Mouse (Mus musculus) cortical plate, adult 2 months (tissue): Measurements from ENCODE around the gene Efna3. TPM values are rescaled to one million over a fixed set of nuclear protein-coding genes. Genes with fewer than 3 reads are reported as not detected.
A peak's percentile ranks its signal among the peaks of the same experiment; 100 is the strongest.

Experiments used
- H3K27ac ChIP-seq: fragments of 200-500 bp; 2 replicates; pipeline ENCODE4 v1.5.1; 2012; ENCODE audit warnings: low read length, control low read depth, inconsistent platforms; ENCODE audit not compliant: insufficient read depth
- H3K4me1 ChIP-seq: fragments of 200-500 bp; 2 replicates; pipeline ENCODE4 v1.6.1; 2011; ENCODE audit warnings: low read length; ENCODE audit not compliant: control insufficient read depth, insufficient read depth
- H3K4me3 ChIP-seq: fragments of 200-500 bp; 2 replicates; pipeline ENCODE4 v1.5.1; 2011; ENCODE audit warnings: mild to moderate bottlenecking, low read length, control low read depth; ENCODE audit not compliant: insufficient read depth
- CTCF ChIP-seq: fragments of 200-500 bp; IDR thresholded peaks from 2 replicates; pipeline ENCODE4 v1.5.1; 2011; ENCODE audit warnings: mild to moderate bottlenecking, control low read depth, low read length; ENCODE audit not compliant: insufficient read depth; ENCODE audit errors: extremely low read depth
- POLR2A ChIP-seq: fragments of 200-500 bp; IDR thresholded peaks from 2 replicates; pipeline ENCODE4 v1.6.1; 2011; ENCODE audit warnings: mild to moderate bottlenecking, low read length, control low read depth; ENCODE audit not compliant: insufficient read depth; ENCODE audit errors: extremely low read depth
- polyA plus RNA-seq: library from polyadenylated mRNA; depleted of rRNA; stranded (reverse); fragments of >200 nt; gene quantifications from 2 replicates; pipeline ENCODE4 v1.2.3, GENCODE M21; 2012

Efna3 gene
- polyA plus RNA-seq, 1 experiment, result 79.9 TPM

DNA sequence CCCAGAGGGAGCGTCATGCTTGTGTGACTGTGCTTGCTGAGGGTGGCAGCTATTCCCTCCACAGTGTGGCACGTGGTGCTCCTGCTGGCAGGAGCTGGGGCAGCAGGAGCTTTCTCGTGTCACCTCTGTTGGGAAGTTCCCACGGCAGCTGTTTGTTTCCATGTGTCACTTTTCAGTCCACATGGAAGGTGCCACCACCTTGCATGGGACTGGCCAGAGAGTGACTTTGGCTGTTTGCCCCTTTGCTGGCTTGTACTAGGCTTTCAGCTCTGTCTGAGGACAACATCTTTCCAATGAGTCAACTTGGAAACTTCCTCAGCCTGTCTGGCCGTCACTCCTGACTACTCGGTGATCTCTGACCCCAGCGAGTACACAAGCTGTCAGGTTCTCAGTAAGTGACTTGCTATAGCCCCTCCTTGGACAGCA lies 34.2 kb downstream of the Efna3 start:
- no peaks in the 10 kb centered on the region for H3K4me1 ChIP-seq
- no peak overlapping the region for H3K27ac ChIP-seq
- no peak for TF ChIP-seq POLR2A
- TF ChIP-seq CTCF, result no peak
- no peak overlapping the region for H3K4me3 ChIP-seq

DNA sequence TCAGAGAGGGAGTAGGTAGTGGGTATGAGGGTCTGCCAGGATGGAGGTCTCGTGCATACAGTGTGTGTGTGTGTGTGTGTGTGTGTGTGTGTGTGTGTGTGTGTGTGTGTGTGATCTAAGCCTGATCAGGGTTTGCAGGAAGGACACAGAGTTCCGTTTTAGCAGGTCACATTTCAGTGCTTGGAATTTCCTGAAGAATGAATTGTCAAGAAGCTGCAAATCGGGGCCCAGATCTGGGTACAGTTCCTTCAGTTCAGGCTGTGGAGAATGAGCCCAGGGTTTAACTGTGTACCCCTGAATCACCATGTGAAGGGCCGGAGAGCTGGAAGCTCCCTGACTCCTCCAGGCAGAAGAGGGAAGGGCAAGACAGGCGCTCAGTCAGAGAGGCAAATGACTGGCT lies 35.5 kb downstream of the Efna3 start:
- Histone ChIP-seq H3K27ac (no peak overlapping the region), H3K4me1 (no peaks in the 10 kb centered on the region), H3K4me3 (no peak overlapping the region)
- TF ChIP-seq CTCF (no peak), POLR2A (no peak)

DNA sequence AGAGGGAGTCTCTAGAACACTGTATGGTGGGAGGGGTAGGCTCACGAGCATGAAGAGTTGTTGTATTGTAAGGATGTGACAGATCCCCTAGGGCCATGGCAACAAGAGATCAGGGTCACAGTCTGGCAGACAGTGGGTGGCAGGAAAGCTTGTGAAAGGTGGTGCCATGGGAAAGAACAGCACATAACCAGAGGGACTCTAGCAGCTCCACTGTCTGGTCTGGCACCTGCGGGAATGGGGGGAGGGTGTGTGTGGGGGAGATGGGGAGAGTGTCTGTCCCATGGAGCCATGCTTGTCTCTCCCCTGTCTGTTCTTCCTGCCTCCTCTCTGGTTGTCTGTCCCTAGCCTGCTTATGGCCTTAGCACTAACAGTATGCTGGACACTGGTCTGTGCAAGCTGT lies 37.2 kb downstream of the Efna3 start:
- Histone ChIP-seq H3K4me3 (no peak overlapping the region), H3K27ac (no peak overlapping the region), H3K4me1 (no peaks in the 10 kb centered on the region)
- no peak for TF ChIP-seq POLR2A

DNA sequence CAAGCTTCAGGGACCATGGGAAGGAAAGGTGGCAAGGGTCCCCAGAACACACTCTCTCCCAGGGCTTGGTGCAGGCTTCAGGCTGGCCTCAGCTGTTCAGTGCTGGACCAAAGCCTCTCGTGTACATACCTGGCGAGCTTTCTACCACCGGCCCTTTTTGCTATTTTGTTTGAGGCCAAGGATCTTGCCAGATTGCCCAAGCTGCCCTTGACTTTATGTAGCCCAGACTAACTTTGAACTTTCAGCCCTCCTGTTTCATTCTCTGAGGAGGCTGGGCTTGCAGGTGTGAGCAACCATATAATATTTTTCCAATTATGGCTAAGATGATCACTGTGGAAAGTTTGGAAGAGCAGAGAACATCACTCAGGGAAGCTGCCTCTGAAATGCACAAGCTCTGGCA lies 38.5 kb downstream of the Efna3 start:
- no peak overlapping the region for H3K27ac ChIP-seq
- no peak overlapping the region for H3K4me3 ChIP-seq
- TF ChIP-seq CTCF, result no peak
- TF ChIP-seq POLR2A, result no peak
- peaks cover 2% of the 10 kb centered on the region; the same call in 1 of the 2 replicates for H3K4me1 ChIP-seq

DNA sequence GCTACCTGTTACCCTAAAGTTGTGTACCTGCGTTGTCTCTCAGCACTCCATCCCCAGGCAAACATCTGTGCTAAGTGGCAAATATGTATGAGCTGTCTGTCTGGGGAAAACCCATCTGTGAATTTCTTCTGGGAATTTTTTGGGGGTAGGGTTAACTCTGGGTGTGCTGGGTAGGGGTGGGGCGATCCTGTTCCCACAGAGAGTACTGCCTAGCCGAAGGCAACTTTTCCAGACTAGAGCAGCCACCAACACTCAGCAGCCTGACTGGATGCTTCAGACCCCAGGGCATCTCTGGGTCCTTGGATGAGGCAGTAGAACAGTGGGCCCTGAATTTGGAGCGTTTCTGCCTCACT lies 40.5 kb downstream of the Efna3 start:
- Histone ChIP-seq H3K4me1 (peaks cover 2% of the 10 kb centered on the region; the same call in 1 of the 2 replicates), H3K27ac (no peak overlapping the region), H3K4me3 (no peak overlapping the region)
- TF ChIP-seq POLR2A (no peak), CTCF (no peak)

DNA sequence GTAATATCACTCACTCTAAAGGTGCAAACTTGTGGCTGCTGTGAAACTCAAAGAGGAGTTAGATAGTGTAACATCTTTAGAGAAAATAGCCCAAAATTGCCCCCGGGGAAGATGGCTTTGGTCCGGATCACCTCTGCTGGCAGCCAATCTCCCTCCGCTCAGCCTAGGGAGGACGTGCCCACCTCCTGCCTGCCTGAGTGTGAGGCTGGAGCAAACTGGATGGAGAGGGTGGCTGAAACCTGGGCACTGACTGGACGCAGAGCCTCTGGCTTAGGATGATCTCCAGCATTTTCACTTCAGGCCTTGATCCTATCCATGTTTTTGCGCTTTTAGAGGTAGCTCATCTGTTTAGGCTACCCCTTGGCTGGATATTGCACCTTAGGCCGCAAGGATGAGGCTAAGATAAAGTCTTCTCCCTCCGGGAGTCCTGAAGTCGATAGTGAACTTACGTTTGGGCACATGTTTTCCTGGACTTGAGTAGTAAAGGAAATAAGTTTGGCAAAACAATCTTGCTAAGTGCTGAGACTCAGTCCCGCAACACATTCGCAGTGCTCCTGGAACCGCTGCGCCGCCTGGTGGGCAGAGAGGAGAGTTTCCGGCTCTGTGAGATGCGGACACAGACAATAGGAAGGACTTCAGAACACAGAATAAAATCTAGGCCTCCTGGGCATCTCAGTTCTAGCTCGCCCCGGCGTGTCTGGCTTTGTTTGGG lies 41.0 kb downstream of the Efna3 start:
- peaks cover 2% of the 10 kb centered on the region; the same call in 1 of the 2 replicates for H3K4me1 ChIP-seq
- TF ChIP-seq POLR2A, result no peak
- peak; percentile 96 for TF ChIP-seq CTCF
- H3K27ac ChIP-seq, result no peak overlapping the region
- H3K4me3 ChIP-seq, result no peak overlapping the region; the same call in 1 of the 2 replicates

DNA sequence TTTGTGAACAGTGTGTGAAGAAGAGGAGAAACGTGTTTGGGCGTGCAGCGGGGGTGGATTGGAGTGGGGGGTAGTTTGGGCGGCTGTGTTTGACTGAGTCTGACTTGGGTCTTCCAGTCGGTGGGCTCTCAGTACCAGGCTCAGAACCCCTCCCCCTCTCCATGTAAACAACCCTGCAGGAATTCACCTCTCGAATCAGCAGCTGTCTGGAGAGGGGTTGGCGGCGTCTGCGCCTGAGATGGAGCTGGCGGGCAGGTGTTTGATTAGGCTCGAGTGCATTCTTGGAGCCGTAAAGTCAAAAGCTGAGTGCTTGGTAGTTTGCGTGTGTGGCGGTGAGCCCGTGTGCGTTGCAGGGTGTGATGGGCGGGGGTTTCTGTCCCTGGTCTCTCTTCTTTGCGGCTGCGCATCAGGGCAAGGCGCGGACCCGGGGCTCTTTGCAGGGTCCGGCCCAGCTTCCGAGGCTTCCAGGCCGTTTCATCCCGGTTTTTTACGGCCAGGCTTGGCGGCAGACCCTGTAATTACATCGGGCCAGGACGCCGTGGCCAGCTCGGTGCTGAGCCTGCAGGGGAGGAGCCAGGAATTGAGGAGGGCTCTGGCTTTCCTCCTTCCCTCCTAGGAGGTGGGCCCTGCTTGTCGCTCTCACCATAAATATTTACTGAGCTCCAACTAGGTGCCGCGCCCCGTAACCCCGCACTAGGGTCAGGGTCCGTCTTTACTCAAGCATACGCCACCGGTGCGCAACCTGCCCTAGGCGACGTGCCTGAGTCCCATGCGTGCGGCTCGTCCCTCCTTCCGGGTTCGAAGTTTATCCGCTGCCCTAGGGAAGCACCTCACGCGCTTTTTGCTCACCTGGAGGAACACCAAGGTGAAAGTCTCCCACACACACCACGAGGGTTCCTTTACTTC lies 41.9 kb downstream of the Efna3 start, which contains the start of gene Efna1:
TSS of gene Efna1 (minus strand) at position 537 of the 906 bp plus-strand sequence.
- H3K27ac ChIP-seq, result peak within 1 kb of the TSS; percentile 63
- peak within 1 kb of the TSS; percentile 53 for H3K4me3 ChIP-seq
- H3K4me1 ChIP-seq, result peaks cover 2% of the 10 kb centered on the region; the same call in 1 of the 2 replicates
- TF ChIP-seq POLR2A (no peak), CTCF (no peak)

DNA sequence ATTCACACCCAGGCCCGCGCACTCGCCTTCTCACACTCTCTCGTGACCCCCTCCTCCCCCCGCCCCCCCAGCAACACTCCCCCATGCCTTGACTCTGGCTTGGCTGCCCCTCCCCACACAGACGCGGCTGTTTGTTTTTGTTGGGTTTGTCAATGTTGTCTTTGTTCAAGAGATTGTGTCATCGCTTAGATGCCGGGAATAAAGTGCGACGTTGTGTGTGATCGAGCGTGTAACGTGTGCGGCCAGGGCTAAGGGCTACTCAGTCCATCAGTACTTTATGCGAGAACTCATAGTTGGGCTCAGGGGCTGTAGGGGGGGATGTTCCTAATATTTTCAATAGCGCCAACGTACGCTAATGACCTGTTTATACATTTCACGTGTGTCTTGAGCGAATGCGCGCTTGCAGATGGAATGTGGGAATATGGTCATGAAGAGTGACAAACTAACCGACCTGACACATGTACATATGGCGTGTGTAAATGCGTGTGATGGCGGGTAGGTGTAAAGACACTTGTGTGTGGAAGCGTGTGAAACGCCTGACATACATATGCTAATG lies 42.6 kb downstream of the Efna3 start:
- TF ChIP-seq CTCF (no peak), POLR2A (peak; percentile 40; the same call in 1 of the 2 replicates)
- peak overlapping the region; percentile 53 for H3K4me3 ChIP-seq
- peaks cover 2% of the 10 kb centered on the region; the same call in 1 of the 2 replicates for H3K4me1 ChIP-seq
- peak overlapping the region; percentile 63 for H3K27ac ChIP-seq

DNA sequence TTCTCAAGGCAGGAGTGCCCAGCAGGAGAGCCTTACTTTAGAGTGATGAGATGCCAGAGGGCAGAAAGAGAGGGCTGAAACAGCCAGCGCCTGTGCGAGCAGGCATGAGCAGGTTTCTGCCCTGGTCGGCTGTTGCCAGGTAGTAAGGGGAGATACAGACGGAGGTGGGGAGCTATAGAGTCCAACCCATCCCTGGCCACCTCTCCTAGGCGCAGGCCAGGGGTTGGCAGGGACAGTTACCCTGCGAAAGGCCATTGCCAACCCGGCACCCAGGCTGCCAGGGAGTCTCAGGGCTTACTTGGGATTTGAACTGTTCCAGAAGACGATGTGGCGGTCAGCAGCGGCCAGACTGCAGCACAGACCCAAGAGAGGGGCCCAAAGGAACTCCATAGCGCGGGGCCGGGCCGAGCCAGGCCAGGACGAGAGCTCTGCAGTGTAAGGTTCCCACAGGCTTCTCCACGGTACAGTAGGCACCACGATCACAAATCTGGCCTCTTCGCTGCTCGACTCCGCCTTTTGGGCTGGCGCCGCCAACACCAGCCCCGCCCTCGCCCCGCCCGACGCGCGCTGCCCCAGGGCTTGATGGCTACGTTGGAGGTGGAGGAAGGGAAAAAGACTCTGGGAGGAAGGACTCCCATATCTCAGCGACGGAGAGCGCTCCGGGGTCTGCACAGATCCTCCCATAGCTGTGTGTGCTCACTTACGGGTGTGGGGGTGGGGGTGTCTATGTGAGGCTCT lies 43.4 kb downstream of the Efna3 start:
- peak overlapping the region; percentile 87 for H3K27ac ChIP-seq
- H3K4me1 ChIP-seq, result peaks cover 2% of the 10 kb centered on the region; the same call in 1 of the 2 replicates
- H3K4me3 ChIP-seq, result peak overlapping the region; percentile 53
- TF ChIP-seq CTCF, result no peak
- peak; percentile 90 for TF ChIP-seq POLR2A
